Mouse (Mus musculus) spleen, adult 10 weeks (tissue): Measurements from ENCODE around the gene Krtap11-1. TPM values are rescaled to one million over a fixed set of nuclear protein-coding genes. Genes with fewer than 3 reads are reported as not detected.

ENCODE experiments used
- polyA plus RNA-seq: library from polyadenylated mRNA; stranded (reverse); fragments of 350-450 nt; fragmentation: Illumina TruSeq; extraction: RNeasy Lipid Tissue Mini Kit (QIAGEN cat#74804); gene quantifications from one replicate; pipeline ENCODE4 v1.2.3, GENCODE M21; 2015; ENCODE audit warnings: low replicate concordance; ENCODE audit not compliant: insufficient read depth

Krtap11-1 gene
- polyA plus RNA-seq: not detected

DNA sequence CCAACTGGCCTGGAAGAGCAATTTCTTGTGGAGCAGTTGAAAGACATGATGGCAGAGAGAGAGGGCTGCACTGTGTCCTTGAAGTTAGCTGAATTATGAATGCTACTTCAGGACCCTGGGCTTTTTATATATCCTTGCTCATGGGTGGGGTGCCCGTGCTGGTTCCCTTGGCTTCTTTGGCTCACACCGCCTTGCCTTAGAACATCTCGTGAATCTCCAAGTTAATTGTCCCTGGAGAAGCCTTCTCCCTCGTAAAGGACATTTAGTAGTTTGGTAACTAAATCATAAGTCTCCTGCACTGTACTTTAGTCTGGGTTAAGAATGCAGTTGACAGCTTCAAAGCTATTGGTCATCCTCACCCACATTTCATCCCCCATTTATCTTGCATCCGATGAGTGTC, at the start of gene Krtap11-1:
Gene Krtap11-1, minus strand, starts transcription at position 101 of the 400 bp plus-strand sequence.

Other genes starting within 250 kb of the Krtap11-1 start
- not detected for gene Krtap21-1, start 167.3 kb downstream of the Krtap11-1 start, polyA plus RNA-seq
- gene Krtap6-2, start 151.1 kb downstream of the Krtap11-1 start, polyA plus RNA-seq: not detected
- not detected for gene Krtap8-1, start 83.2 kb downstream of the Krtap11-1 start, polyA plus RNA-seq
- gene Krtap7-1, start 62.9 kb downstream of the Krtap11-1 start, polyA plus RNA-seq: not detected